Mouse (Mus musculus) regulatory T cell (primary cell): ENCODE measurements at regions not wholly inside any gene's neighbourhood (a gene's known extent, or its start where the extent isn't known, plus 50 kb on each side); places are given as distances from the start of the nearest gene placed in this dataset.

ENCODE experiments used
- in situ Hi-C: fragments of 300-600 bp; cut with MboI, MseI; formaldehyde crosslinking; loops from one replicate; pipeline ENCODE4 v1.15.1; 2025; ENCODE audit warnings: high pct_unique_total_duplicates

DNA sequence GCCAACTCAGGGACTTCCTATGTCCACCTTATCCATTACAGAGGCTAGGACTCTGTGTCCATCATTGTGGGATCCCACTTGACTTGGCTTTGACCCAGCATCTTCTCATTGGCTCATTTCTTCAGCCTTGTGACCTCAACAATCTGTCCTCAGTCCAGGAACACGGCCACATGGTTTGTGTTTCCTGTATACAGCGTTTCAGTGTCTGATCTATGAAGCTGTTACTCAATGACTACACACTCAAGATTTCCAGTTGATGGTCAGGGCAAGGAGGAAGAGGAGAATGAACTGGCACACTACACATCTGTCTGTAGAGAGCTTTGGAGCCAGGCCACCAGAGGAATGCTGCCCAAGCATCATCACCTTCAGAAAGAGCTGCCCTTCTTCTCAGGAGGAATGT is 146.6 kb upstream of the Pgrmc2 start:
- in situ Hi-C loops, result no loop called here

DNA sequence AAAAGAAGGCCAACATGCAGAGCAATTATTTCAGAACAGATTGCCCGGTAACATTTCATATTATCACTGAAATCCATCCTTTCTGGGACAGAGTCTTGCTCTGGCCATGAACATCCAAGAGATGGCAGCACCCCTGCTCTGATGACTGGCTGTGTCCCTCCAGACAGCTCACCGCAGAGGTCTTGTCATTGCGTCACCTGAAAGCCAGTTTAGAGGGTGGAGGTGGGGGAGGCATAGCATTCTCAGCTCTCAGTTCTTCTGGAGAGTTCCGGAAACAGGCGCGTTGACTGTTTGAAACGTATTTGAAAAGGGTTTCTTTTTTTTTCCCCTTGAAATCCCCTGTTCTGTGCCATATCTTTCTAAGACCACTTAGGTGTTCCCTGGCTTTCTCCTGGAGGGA is 145.7 kb upstream of the Pgrmc2 start:
- in situ Hi-C loops, result no loop called here

DNA sequence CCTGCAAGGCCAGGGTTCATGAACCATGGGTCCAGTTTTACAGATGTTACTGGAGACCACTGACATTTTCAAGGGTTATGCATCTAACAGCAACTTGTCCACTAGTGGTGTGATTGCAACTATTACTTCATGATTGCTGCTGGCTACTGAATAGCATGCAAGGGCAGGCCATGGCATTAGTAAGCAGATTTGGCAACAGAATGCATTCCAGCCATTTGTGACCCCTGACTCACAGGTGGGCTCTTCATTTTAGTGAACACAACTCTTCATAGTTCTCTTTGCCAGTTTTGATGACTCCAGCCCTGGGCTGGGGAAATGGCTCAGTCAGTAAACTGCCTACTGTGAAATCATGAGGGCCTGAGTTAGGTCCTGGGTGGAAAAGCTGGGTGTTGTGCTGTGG is 137.9 kb upstream of the Pgrmc2 start:
- in situ Hi-C loops, result no loop called here

DNA sequence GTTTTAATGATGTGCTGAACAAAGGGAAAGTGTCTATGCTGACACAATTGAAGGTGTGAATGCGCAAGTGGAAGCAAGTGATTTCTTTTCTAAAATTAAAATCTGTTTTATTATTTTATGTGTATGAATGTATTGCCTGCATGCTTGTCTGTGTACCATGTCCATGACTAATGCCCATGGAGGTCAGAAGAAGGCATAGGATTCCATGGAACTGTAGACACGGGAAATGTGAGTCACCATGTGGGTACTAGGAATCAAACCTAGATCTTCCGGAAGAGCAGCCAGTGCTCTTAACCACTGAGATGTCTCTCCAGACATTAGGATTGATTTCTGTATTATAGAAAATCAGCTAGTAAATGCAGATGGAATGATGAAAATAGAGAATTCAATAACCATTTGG is 134.9 kb upstream of the Pgrmc2 start:
- in situ Hi-C loops, result loop anchor here (5.0 to 10.0 kb wide), 2 partner anchors 55 to 337 kb away; partner anchors contain the start of gene Jade1

DNA sequence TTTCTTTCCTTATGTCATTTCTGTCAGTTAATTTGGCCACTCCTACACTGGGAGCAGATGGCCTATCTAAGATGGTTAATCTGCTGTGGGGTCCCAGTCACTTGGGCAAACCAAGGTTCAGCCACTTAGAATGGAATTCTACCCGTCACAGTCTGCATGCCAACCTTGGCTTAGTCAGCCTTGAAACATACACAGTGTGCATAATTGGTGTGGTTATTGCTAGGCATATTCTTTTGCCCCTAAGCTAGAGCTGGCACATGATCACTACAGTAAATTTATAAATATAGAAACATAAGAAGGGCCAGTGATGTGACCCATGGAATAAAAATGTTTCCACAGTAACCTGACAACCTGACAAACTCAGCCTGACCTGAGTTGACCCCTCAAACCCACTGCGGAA is 130.7 kb upstream of the Pgrmc2 start:
- in situ Hi-C loops, result loop anchor here (10.0 kb wide), 1 partner anchor 341 kb away; the partner anchor contains the start of gene Jade1

DNA sequence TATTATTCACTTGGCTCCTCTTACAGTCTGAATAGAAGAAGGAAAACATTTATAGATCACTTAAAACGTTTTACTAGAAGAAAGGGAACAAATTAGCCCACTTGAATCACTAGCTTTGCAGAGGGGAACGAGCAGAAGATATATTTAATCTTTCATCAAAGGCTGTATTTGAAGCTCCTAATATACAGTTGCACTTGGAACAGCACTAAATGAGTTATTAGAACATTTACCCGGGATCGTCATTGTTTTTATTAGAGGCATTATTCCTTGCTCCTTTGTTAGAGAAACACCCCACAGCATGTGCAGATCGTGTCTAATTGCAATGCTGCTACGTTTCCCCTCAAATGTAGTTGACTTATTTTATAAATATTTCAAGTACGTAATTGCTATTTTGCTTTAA is 127.5 kb upstream of the Pgrmc2 start:
- in situ Hi-C loops, result loop anchor here (10.0 kb wide), 1 partner anchor 344 kb away; the partner anchor contains the start of gene Jade1

DNA sequence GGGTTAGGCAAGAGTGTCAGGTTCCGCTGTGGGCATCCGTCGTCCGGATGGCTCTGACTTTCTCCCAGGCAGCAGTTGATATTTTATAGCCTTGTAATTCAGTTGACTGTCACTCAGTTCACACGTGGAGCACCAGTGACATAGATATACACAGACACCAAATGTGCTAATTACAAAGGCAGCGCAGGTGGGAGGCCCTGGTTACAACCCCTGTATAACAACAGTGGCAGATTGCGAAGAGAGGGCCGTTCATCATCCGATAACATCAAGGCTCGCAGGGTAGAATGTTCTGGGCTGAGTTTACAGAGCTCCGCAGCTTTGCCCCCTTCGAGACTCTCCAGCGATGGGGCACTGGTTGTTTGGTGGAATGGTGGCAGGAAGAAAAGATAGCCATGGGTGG is 120.0 kb upstream of the Pgrmc2 start:
- in situ Hi-C loops, result no loop called here

DNA sequence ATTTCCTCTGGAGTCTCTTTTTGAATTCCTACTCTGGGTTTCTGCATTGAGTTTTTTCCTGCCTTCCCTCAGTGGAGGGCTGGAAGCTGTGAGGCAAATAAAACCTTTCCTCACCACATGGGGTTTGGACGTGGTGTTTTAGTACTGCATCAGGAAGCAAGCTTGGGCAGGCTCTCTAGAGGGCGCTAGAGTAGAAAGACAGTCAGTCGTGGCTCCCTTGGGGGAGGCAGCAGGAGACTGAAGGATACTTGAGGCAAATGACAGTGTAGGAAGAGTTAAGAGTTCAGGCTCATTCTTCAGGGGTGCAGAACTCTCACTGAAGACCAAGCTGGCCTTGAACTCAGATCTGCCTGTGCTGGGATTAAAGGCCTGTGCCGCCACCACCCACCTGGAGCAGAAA is 118.9 kb upstream of the Pgrmc2 start:
- in situ Hi-C loops, result no loop called here

DNA sequence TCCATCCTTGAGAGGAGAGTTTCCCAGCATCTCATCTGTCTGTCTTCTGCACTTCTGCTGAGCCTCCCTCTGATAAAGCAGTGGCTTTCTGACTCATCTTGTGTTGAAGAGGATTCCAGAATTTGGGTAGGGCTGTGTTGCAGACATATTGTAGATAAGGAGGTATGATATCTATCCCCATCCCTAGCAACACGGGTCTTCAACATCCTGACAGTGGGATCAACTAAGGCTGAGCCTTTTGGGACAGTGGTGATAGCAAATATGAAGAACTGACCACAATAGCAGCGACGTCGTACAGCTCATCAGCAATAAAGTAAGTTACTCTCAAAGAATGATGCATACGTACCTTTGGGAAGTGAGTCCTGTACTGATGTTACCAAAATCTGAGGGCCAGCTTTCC is 117.2 kb upstream of the Pgrmc2 start:
- in situ Hi-C loops, result no loop called here

DNA sequence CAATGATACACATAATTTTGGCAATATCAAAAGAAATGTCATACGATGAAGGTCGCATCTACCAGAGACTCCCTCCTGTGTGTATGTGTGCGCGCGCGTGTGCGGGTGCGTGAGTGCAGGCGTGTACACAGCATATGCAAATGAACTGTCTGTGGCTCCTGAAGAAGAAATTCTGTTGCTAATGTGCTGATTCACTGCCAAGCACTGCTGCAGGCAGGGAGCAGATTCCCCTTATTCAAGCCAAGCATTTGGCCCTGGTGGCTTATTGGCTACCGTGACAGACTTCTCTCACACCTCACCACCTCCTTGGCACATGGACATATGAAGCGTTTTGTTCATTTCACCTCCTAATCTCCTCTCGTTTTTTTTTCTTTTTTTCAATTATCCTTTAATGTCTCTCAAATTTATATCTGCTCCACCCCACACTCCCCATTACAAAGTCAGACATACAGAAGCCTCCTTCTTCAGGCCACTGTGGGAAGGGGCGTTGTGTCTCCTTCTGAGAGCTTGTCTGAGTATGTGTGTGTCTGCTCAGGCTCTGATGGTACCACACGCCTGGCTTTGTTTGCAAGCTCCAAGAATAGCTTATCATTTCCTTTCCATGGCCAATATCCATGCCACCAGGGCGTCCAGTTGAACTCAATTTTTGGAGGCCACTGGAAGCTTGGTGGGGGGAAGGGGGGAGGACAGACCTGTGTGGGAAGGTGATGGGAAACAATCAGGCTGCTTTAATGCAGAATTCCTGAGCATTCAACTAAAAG is 115.5 kb upstream of the Pgrmc2 start:
- in situ Hi-C loops, result no loop called here

DNA sequence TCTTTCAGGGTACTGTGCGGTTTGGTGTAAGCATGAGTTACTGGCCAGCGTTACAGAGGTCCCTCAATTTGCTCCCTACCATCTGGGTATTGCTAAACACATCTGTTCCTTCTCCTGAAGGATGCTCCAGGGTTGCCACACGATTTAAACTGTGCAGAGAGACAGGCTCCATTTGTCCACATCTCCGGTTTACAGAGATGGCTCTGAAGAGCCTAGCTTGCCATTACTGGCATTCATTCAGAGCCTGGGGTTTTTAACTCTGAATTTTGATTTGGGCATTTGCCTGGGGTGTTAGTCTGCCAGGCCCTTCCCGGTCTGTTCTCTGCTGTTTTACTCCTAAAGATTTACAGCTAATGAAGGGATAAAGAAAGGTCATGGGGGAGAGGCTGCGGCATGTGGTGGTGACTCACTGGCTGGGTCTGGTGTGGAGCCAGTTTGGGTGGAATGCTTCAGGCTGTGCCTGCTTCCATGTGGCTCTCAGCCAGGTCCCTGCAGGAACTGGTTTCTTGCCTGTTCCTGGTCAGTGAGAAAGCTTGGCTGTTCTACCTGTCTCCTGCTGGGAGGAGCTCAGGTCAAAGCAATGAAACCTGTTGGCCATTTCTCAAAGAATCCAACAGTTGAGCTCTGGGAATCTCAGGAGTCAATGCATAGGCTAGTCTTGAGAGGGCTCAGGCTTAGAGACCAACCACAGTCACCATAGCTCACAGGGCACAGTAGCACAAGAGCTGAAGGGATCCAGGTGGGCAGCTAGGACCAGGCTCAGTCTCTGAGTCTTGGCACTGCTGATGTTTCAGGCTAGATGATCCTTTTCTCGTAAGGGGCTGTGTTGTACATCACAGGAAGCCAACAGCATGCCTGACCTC is 112.5 kb upstream of the Pgrmc2 start:
- in situ Hi-C loops, result no loop called here

DNA sequence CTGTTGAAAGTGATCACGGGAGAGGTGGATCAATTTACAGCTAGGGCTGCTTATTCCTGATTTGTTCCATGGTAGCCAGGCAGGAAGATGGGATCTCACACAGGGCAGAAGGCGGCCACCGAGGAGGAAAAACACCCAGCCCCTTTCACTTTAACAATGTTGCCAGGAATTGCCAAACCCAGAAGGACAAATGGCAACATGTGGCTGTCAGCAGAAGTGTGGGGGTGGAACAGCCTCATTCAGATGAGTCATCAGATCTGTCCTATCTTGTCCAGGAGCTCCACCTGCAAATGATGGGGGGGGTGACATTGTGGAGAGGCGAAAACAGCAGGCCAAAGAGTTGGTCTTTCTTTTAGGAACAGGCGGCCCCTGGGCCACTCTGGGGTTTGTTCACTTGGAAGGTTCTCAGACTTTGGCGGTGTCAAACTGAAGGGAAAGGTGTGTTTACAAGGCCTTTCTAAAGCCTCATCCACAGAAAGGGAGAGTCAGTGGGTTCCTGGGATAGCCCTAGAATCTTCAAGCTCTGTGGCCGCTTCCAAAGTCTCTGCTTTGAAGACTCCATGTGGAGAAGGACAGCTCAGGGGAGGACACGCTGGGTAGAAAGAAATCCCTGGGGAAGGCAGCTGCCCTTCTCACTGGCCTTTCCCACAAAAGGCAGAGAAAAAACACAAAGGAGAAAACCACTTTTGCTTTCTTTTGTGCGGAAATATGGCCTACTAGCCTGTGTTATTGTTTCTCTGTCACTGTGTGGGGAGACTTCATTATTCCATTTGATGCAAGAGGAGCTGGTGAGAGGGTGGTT is 111.7 kb upstream of the Pgrmc2 start:
- in situ Hi-C loops, result no loop called here

DNA sequence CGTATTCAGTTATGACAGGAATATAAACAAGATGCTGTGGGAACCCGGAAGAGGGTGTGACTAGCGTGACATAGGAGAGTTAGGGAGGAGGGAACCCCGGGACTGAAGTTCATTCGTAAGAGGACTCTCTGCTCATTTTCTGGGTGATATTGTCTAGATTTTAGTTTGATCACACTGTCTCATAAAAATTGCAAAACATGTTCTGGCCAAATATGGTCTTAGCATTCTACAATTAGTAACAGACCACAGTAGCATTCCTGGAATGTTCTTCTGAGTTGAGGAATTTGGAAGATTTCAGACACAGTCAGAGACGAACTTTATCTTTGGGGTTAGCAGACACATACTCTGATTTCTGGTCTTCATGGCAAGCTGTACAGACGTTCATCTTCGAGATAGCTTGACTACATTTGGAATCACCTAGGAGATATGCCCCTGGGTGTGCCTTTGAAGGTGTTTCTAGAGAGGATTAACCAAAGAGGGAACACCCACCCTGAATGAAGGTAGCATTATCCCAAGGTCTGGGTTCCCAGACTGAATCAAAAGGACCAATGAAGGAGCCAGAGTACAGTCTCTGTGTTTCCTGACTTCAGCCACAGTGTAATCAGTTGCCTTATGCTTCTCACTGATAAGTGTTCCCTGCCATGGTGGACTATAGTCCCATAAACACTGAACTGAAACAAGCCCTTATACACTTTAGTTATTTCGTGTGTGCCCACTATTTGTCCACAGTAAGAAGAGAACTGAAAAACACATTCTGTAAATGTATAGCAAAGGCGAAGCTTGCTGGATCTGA is 102.7 kb upstream of the Pgrmc2 start:
- in situ Hi-C loops, result loop anchor here (10.0 kb wide), 1 partner anchor 419 kb away; no protein-coding TSS in a partner anchor

DNA sequence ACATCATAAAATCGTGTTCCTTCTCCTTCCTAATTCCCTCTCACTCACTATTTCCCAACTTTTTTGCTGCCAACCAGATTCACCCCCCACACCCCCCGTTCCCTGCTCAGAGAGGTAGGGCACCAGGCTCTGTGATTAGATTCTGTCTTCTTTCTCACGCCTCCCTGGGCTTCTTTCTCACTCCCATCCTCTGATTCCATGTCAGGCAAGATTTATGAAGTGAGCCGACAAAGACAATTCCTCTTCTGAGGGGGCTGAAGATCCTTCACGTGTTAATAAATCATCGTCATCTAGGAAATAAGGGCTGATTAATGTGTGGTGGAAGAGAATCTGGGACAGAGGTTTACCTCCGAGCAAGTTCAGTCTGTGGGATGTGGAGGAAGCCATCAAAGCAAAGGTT is 101.5 kb upstream of the Pgrmc2 start:
- in situ Hi-C loops, result loop anchor here (10.0 kb wide), 1 partner anchor 420 kb away; no protein-coding TSS in a partner anchor

DNA sequence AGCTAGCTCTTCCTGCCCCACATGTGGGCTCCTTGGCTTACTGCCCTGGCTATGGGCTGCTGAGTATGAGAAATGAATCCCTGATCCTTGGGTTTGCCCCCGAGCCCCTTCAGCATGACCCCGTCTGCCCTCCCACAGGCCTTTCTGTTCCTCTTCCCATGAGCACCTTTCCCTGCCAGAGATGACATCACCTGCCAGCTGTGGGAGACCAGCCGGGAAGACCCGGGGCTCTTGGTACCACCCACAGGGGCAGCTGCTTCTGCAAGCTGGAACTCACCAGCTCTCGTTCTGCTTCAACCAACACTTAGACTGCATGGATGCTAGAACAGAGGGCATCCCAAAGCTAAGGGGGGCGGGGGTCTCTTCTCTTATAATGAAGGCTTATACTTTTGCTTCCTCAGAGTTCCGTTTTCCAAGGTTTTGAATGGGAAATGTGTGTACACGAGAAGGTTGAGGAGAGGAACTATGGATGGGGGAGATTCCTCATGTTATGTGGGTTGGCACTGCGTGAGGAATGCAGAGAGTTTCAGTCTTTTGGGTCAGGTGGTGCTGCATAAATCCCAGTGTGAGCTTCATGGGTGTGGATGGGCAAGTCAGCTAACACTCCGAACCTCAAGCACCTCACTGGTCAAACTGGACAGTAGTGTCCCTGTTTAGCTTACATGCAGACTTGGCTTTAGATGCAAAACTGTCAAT is 100.2 kb upstream of the Pgrmc2 start:
- in situ Hi-C loops, result loop anchor here (10.0 kb wide), 1 partner anchor 422 kb away; no protein-coding TSS in a partner anchor

DNA sequence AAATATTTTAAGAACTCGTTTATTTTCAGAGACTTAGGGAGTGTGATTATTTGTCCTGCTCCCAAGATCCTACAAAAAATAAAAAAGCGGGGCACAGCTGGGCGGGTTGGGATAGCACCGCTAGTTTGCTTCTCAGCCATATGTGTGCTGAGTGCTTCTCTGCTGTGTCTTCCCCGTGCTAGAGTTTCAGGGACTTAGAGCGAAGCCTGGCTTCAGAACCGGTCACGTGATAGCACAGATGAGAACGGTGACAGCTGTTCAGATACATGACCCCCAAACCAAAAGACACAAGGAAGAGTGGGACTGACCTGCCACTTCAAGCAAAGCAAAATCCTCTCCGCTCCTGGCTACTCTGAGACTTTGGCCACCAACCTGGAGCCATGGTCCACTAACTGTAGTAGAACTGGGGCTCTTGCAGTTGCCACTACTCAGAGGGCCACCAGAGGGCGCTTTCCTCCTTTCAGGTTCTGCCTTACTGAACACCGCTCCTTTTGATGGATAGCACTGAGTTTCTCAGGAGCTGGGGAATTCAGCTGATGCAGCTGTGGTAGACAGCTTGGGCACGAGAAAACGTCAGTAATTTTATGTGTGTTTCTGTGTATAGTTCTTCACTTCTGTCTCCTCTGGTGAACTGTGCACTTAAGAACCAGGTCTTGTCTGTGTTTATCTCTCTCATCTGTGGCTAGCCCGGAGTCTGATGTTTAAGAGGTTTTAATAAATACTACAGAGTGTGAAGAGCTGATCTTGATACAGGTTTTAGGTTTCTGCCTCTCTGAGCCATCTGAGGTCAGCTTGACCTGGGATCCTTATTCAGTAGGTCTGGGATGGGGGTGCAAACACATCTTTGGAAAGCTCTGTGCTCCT is 99.4 kb upstream of the Pgrmc2 start:
- in situ Hi-C loops, result loop anchor here (10.0 kb wide), 1 partner anchor 423 kb away; no protein-coding TSS in a partner anchor

DNA sequence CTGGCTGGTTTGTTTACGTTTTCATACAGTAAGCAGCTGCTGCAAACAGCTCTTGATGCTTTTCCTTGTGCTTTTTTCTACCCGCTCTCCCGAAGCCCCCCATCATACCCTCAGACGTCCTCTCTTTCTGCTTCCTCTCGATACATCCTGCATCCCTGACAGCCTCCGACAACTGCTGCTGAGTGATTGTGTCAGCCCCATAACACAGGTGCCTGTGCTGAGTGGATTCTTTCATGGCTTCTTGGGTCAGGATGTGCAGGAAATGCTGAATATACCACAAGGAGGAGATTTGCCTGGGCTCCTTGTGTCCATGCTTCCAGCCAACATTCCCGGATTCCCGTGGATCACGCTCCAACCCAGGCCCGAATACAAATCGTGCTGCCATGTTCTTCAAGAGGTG is 98.6 kb upstream of the Pgrmc2 start:
- in situ Hi-C loops, result loop anchor here (10.0 kb wide), 1 partner anchor 423 kb away; no protein-coding TSS in a partner anchor

DNA sequence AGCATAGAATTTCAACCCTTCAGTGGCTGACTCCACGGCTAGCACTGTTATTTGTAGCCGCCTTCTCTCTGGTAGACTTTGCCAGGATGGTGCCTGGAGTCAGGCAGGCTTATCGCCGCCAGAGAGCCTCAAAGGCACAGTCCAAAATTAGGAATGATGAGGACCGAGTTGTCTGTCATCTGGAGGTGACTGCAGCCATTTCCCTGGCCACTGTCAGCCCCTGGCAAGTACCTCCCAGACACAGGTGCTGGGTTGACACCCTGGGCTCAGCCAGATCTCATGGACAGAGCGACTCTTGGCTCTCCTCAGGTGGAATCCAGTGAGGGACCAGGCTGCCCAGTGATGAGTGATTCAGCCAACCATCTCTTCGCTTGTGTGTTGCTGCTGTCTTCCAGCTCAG is 98.1 kb upstream of the Pgrmc2 start:
- in situ Hi-C loops, result loop anchor here (10.0 kb wide), 1 partner anchor 424 kb away; no protein-coding TSS in a partner anchor
